Mouse (Mus musculus) heart, postnatal 25 days (tissue): ENCODE measurements around the gene Gm21773. TPM values are rescaled to one million over a fixed set of nuclear protein-coding genes. Genes with fewer than 3 reads are reported as not detected.
"Not testable (repeated sequence)": the region's sequence is repeated elsewhere in the genome, so short reads cannot be mapped to it uniquely, and the experiment has no call there.

ENCODE experiments used
- DNase-seq: peaks from one replicate; pipeline ENCODE4 v3.0.0; 2022; ENCODE audit warnings: low spot score
- intact Hi-C: fragments of 180-260 bp; cut with DNase I; formaldehyde crosslinking; loops from one replicate; pipeline ENCODE4 v1.15.1; 2025
- total RNA-seq, 2 experiments: library from RNA; stranded (reverse); gene quantifications; 2 replicates each; pipeline ENCODE4 v1.2.3; 2021

Gene Gm21773
- not detected for total RNA-seq

DNA sequence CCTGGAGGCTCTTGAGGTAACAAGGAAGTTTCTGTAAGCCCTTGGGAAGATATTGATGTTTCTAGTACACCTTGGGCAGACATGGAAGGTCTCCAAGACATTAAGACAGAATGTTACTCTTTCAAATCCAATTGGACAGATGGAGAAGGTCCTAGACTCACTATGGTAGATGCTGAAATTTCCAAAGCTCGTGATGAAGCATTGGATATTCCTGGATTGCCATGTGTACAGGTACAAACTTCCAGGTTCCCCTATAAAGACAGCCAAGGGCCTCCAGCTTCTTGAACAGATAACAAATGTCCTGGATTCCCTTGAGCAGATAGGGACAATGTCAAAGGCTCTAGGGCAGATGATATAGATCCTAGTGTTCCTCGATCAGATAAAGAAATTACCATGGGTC, at the start of gene Gm21773:
TSS of gene Gm21773 (minus strand) at position 101 of the 400 bp plus-strand sequence.
- intact Hi-C loops, DNase-seq: not testable (repeated sequence)
